Mouse (Mus musculus) hindbrain, embryonic 15.5 days (tissue): Measurements from ENCODE around the gene Hecw2. TPM values are rescaled to one million over a fixed set of nuclear protein-coding genes. Genes with fewer than 3 reads are reported as not detected.

ENCODE experiments used
- ATAC-seq: fragments of 200-750 bp; cut with Nextera tagmentation; 2 replicates; pipeline ENCODE4 v1.8.0; 2017; ENCODE audit warnings: low read depth, moderate number of reproducible peaks, moderate TSS enrichment; ENCODE audit not compliant: low FRiP score
- H3K27ac ChIP-seq: fragments of 300-500 bp; sonication (generic); replicated peaks from 2 replicates; pipeline ENCODE4 v1.5.1; 2015; ENCODE audit warnings: mild to moderate bottlenecking, inconsistent platforms
- H3K27me3 ChIP-seq: fragments of 300-500 bp; sonication (generic); 2 replicates; pipeline ENCODE4 v1.6.1; 2015; ENCODE audit warnings: control low read depth, inconsistent platforms
- H3K36me3 ChIP-seq: fragments of 300-500 bp; sonication (generic); 2 replicates; pipeline ENCODE4 v1.6.1; 2015; ENCODE audit warnings: control low read depth, inconsistent platforms
- H3K4me1 ChIP-seq: fragments of 300-500 bp; sonication (generic); replicated peaks from 2 replicates; pipeline ENCODE4 v1.6.1; 2015; ENCODE audit warnings: control low read depth, inconsistent platforms
- H3K4me2 ChIP-seq: fragments of 300-500 bp; sonication (generic); 2 replicates; pipeline ENCODE4 v1.6.1; 2015; ENCODE audit warnings: moderate library complexity, mild to moderate bottlenecking, inconsistent platforms
- H3K4me3 ChIP-seq: fragments of 300-500 bp; sonication (generic); 2 replicates; pipeline ENCODE4 v1.5.1; 2015; ENCODE audit warnings: mild to moderate bottlenecking, inconsistent platforms
- H3K9ac ChIP-seq: fragments of 300-500 bp; sonication (generic); 2 replicates; pipeline ENCODE4 v1.6.1; 2015; ENCODE audit warnings: inconsistent platforms
- H3K9me3 ChIP-seq: fragments of 300-500 bp; sonication (generic); 2 replicates; pipeline ENCODE4 v1.6.1; 2016; ENCODE audit warnings: control low read depth, inconsistent platforms
- WGBS: fragments of 180-500 bp; shearing (Covaris S2); methylation state at CpG from one replicate; pipeline ENCODE4 v1.1.7; 2015; 5-methylcytosine and 5-hydroxymethylcytosine counted together
- polyA plus RNA-seq: library from polyadenylated mRNA; unstranded; fragments of >200 nt; fragmentation: Nextera tagmentation; extraction: Ambion mirVana; gene quantifications from 2 replicates; pipeline ENCODE4 v1.2.1, GENCODE M21; 2015

The Hecw2 gene
- polyA plus RNA-seq, 1 experiment from 2014 or later: 8.5 TPM

- ATAC-seq: no peak
- no peaks in the 10 kb centered on the region for H3K27me3 ChIP-seq
- WGBS: 77% methylated on average over 4 of the region's 4 CpGs
- H3K27ac ChIP-seq: no peak overlapping the region
- H3K4me1 ChIP-seq: no peaks in the 10 kb centered on the region
- no peak overlapping the region for H3K4me3 ChIP-seq
- no peak overlapping the region for H3K4me2 ChIP-seq
- no peaks in the 10 kb centered on the region for H3K9me3 ChIP-seq
- 0 out of 2 replicates have a peak, but pooled peaks cover 4% of the 10 kb centered on the region for H3K36me3 ChIP-seq
- no peak overlapping the region for H3K9ac ChIP-seq
Measured at GRCm38 (mm10) chr1:53841080-53841479, 353.9 kb downstream of the Hecw2 start.

GRCm38 (mm10) chr1:53839392-53839791, 355.6 kb downstream of the Hecw2 start:
- H3K4me3 ChIP-seq: no peak overlapping the region
- H3K9ac ChIP-seq: no peak overlapping the region
- H3K27me3 ChIP-seq: no peaks in the 10 kb centered on the region
- no peaks in the 10 kb centered on the region for H3K4me1 ChIP-seq
- H3K9me3 ChIP-seq: no peaks in the 10 kb centered on the region
- no peak for ATAC-seq
- WGBS: 78% methylated on average over 2 of the region's 2 CpGs
- 0 out of 2 replicates have a peak, but pooled peaks cover 4% of the 10 kb centered on the region for H3K36me3 ChIP-seq
- no peak overlapping the region for H3K27ac ChIP-seq
- H3K4me2 ChIP-seq: no peak overlapping the region

GRCm38 (mm10) chr1:53838182-53838859, 356.6 kb downstream of the Hecw2 start:
- Histone ChIP-seq H3K27me3 (no peaks in the 10 kb centered on the region), H3K4me1 (no peaks in the 10 kb centered on the region), H3K4me2 (no peak overlapping the region), H3K27ac (no peak overlapping the region), H3K9me3 (no peaks in the 10 kb centered on the region), H3K36me3 (0 out of 2 replicates have a peak, but pooled peaks cover 4% of the 10 kb centered on the region), H3K9ac (no peak overlapping the region), H3K4me3 (no peak overlapping the region)
- WGBS: 96% methylated on average over 8 of the region's 8 CpGs
- no peak for ATAC-seq

GRCm38 (mm10) chr1:53830286-53830685, 364.7 kb downstream of the Hecw2 start:
- Histone ChIP-seq H3K4me3 (no peak overlapping the region), H3K9me3 (no peaks in the 10 kb centered on the region), H3K27me3 (no peaks in the 10 kb centered on the region), H3K36me3 (peaks cover 10% of the 10 kb centered on the region; the same call in 1 of the 2 replicates), H3K27ac (no peak overlapping the region), H3K9ac (no peak overlapping the region), H3K4me2 (no peak overlapping the region), H3K4me1 (no peaks in the 10 kb centered on the region)
- 94% methylated on average over 5 of the region's 5 CpGs for WGBS
- ATAC-seq: no peak

GRCm38 (mm10) chr1:53829089-53829488, 365.9 kb downstream of the Hecw2 start:
- peaks cover 10% of the 10 kb centered on the region; the same call in 1 of the 2 replicates for H3K36me3 ChIP-seq
- no peaks in the 10 kb centered on the region for H3K9me3 ChIP-seq
- H3K27me3 ChIP-seq: no peaks in the 10 kb centered on the region
- peak; percentile 82 for ATAC-seq
- no peak overlapping the region for H3K4me2 ChIP-seq
- no peak overlapping the region for H3K4me3 ChIP-seq
- H3K4me1 ChIP-seq: peaks cover 3% of the 10 kb centered on the region; the same call in 1 of the 2 replicates
- no peak overlapping the region for H3K9ac ChIP-seq
- H3K27ac ChIP-seq: no peak overlapping the region
- 55% methylated on average over 9 of the region's 9 CpGs for whole genome bisulfite sequencing

GRCm38 (mm10) chr1:53824446-53825337, 370.3 kb downstream of the Hecw2 start:
- no peaks in the 10 kb centered on the region for H3K27me3 ChIP-seq
- H3K27ac ChIP-seq: no peak overlapping the region; the same call in 1 of the 2 replicates
- H3K36me3 ChIP-seq: no peaks in the 10 kb centered on the region
- H3K9me3 ChIP-seq: no peaks in the 10 kb centered on the region
- ATAC-seq: no peak
- H3K4me1 ChIP-seq: peaks cover 18% of the 10 kb centered on the region
- 84% methylated on average over 9 of the region's 9 CpGs for WGBS
- H3K9ac ChIP-seq: no peak overlapping the region
- H3K4me3 ChIP-seq: no peak overlapping the region
- H3K4me2 ChIP-seq: peak overlapping the region; percentile 26; the same call in 1 of the 2 replicates

- Histone ChIP-seq H3K9me3 (no peaks in the 10 kb centered on the region), H3K9ac (no peak overlapping the region), H3K4me3 (no peak overlapping the region), H3K27me3 (no peaks in the 10 kb centered on the region), H3K4me1 (peaks cover 18% of the 10 kb centered on the region), H3K36me3 (no peaks in the 10 kb centered on the region), H3K27ac (peak overlapping the region; percentile 26), H3K4me2 (peak overlapping the region; percentile 26)
- 2% methylated on average over 10 of the region's 10 CpGs for WGBS
- ATAC-seq: peak; percentile 90
Measured at GRCm38 (mm10) chr1:53823687-53824445, 371.1 kb downstream of the Hecw2 start.

GRCm38 (mm10) chr1:53821983-53822382, 373.0 kb downstream of the Hecw2 start:
- Histone ChIP-seq H3K9me3 (no peaks in the 10 kb centered on the region), H3K27ac (no peak overlapping the region), H3K4me1 (peaks cover 18% of the 10 kb centered on the region), H3K9ac (no peak overlapping the region), H3K36me3 (no peaks in the 10 kb centered on the region), H3K4me2 (no peak overlapping the region), H3K4me3 (no peak overlapping the region), H3K27me3 (no peaks in the 10 kb centered on the region)
- no peak for ATAC-seq

- Histone ChIP-seq H3K4me1 (peaks cover 18% of the 10 kb centered on the region), H3K4me3 (no peak overlapping the region), H3K4me2 (no peak overlapping the region), H3K27me3 (no peaks in the 10 kb centered on the region), H3K9me3 (no peaks in the 10 kb centered on the region), H3K36me3 (no peaks in the 10 kb centered on the region), H3K9ac (no peak overlapping the region), H3K27ac (no peak overlapping the region)
- WGBS: 67% methylated on average over 5 of the region's 5 CpGs
- no peak for ATAC-seq
Measured at GRCm38 (mm10) chr1:53820041-53820632, 374.8 kb downstream of the Hecw2 start.

- H3K27me3 ChIP-seq: no peaks in the 10 kb centered on the region
- no peak overlapping the region for H3K9ac ChIP-seq
- no peak overlapping the region for H3K4me2 ChIP-seq
- H3K36me3 ChIP-seq: no peaks in the 10 kb centered on the region
- no peak overlapping the region for H3K27ac ChIP-seq
- no peak overlapping the region for H3K4me3 ChIP-seq
- peaks cover 7% of the 10 kb centered on the region for H3K4me1 ChIP-seq
- ATAC-seq: no peak
- 48% methylated on average over 3 of the region's 3 CpGs for WGBS
- H3K9me3 ChIP-seq: no peaks in the 10 kb centered on the region
Measured at GRCm38 (mm10) chr1:53818072-53818862, 376.7 kb downstream of the Hecw2 start.

- Histone ChIP-seq H3K36me3 (no peaks in the 10 kb centered on the region), H3K4me2 (no peak overlapping the region), H3K27me3 (no peaks in the 10 kb centered on the region), H3K27ac (no peak overlapping the region), H3K4me1 (no peaks in the 10 kb centered on the region), H3K9me3 (no peaks in the 10 kb centered on the region), H3K4me3 (no peak overlapping the region), H3K9ac (no peak overlapping the region)
- 90% methylated on average over 2 of the region's 2 CpGs for WGBS
- no peak for ATAC-seq
Measured at GRCm38 (mm10) chr1:53816353-53816752, 378.6 kb downstream of the Hecw2 start.
